Mouse (Mus musculus): Measurements from ENCODE around the gene Gm42906.
A peak's percentile ranks its signal among the peaks of the same experiment; 100 is the strongest.

The Gm42906 gene

DNA sequence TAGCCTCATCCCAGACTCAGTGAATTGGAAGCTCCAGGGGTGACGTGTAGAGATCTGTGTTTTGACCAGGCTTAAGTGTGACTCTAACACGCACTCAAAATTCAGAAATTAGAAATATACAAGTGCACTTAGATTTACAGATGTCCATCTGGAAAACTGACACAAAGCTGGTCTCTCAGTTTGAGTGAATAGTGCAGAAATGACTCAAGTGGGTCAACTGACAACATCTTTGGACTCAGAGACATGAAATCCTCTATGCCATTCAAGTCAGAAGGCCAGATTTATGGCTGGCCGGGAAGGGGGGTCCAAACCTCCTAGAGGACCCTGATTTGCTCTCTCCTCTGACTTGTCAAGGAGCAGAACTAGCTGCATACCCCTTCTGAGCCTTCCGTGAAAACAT lies 279.9 kb downstream of the Gm42906 start:
- no peak for DNase-seq (ENCODE audit: low spot score in 2 of 2)

DNA sequence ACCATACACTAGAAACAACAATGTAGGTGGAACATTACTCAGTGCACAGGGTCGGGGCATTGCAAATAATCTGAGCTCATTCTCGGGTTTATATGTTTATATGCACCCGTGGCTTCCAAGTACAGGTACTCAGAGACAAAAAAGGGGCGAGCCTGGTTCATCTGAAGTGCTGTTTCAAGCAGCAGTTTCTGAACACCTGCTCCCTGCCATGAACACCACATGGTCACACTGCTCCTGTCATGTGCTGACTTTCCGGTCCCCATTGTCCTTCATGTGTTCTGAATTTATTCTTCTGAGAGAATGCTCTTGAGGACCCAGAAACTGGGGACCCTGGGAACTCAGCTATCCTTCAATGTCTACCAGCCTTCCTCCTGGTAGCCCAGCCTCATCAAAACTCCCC lies 282.2 kb downstream of the Gm42906 start:
- DNase-seq (ENCODE audit: low spot score in 2 of 2), result no peak

DNA sequence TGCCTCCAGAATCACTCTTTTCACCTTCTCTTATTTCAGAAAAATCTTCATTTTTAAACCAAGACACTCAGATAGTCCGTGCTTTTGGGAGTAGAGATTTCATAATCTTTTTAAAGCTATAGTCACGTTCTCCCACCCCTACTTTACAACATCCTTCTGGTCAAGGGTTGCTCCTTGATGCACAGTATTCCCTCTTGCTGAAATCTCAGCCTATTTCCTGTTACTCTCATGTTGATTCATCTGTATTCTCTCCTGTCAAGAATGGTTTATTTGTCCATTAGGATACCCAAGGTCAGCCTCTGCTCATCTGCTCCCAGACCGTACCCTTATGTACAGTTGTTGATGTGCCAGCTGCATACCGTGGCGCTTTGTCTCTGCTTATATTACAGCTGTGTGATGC lies 284.0 kb downstream of the Gm42906 start:
- DNase-seq (ENCODE audit: low spot score in 2 of 2), result no peak

DNA sequence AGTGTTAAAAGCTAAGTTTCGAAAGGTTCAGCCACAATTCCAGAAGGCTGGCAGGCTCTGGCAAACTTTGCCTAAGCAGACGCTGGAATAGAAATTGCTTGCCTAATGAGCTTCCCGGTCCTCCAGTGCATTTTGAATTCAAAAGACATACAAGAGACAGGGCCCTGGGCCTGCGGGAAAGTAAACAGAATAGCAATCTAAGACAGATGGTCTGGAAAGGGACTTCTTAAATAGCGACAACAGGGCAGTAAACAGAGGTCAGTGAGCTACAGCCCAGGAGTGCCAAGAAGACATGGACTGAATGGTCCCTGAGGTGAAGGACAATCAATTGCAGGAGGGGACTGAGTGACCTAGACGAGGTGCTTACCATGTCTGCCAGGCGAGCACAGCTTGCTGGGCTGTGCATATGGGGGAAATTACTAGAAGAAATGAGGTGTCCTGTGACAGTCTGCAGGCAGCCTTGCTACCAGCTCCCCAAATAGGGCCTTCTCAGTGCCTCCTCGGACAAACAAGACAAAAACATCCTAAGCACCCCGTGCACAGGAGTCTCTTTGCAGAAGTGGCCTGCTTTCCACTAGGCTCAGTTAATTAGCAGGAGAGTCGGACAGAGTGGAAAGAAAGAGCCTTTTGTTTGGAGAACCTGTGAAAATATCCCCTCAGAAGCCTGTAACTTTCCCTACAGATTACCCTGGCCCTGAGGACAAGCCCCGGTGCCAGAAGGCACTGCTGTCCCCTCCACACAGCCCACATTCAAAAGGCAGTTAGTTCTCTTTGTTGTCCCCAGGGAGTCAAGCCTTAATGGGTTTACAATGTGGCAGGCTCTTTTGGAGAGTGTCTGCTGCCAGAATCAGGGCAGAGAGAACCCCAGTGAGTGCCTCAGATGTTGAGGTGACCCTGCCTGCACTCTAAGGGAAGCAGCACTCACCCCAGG lies 285.0 kb downstream of the Gm42906 start:
- DNase-seq (ENCODE audit: low spot score in 2 of 2), result peak in 1 of 2 experiments; percentile 23

DNA sequence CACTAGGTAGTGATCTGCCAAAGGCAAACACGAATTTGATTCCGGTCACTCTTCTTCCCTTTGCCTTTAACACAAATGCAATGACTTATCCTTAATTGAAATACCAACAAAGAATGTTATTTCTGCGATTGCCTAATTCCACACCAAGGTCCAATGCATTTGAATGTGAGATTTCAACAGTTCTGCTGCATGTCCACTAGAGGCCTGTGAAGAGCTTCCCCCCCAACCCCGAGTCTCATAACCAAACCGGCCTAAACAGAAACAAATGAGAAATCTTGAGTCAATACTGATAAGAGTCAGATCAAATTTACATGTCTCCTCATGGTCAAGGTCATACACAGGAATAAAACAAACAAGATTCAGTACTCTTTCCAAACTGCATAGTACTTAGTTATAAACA lies 285.7 kb downstream of the Gm42906 start:
- DNase-seq (ENCODE audit: low spot score in 2 of 2), result no peak

DNA sequence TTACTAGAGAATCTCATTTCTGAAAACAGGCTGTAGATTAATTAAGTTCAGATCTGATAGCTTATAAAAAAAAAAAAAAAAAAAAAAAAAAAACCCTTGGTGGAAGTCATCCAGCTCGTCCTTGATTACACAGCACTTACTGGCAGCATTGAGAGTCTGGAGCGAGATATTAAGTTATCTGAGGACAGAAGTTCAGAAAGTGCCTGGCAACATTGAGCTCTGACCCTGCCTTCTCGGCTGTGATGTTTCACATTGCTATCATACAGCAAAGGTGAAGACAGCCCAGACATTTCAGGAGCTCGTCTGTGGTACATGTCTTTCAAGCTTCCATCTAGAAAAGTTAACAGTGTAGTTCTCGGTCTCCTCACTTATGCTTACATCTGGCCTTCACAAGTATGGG lies 290.1 kb downstream of the Gm42906 start:
- DNase-seq (ENCODE audit: low spot score in 2 of 2), result no peak

DNA sequence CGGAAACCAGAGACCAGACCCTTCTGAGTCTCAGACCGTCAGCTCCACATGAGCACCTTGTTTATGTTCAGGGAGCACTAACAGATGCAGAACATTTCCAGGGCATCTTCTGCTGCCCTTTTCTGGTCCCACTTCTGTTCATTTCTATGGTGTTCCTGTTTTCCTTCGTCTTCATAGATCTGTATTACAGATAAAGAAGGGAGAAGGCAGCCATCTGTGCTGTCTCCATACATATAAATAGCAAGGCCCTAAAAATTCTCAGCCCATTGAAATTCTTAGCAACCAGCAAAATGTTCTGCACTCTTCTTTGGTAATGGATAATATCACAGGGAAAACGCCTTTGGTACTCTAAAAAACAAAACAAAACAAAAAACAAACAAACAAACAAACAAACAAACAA lies 290.7 kb downstream of the Gm42906 start:
- no peak for DNase-seq (ENCODE audit: low spot score in 2 of 2)

DNA sequence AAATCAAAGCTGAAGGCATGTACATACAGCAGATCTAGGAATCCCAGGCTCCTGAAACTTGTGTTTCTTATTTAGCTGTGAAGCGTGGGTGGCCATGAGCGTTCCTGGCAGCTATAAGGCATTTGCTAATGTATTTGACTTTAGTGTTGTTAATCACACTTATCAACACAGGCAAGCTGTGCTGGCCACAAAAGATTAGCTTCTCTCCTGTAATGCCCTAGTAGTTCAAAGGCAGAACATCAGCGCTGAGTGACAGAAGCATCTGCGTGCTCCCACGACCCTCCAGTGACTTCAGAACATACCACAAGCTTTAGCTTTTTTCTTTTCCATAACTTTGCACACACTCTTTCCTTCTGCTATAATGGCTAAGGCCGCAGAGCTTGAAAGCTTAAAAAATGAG lies 292.0 kb downstream of the Gm42906 start:
- no peak for DNase-seq (ENCODE audit: low spot score in 2 of 2)

DNA sequence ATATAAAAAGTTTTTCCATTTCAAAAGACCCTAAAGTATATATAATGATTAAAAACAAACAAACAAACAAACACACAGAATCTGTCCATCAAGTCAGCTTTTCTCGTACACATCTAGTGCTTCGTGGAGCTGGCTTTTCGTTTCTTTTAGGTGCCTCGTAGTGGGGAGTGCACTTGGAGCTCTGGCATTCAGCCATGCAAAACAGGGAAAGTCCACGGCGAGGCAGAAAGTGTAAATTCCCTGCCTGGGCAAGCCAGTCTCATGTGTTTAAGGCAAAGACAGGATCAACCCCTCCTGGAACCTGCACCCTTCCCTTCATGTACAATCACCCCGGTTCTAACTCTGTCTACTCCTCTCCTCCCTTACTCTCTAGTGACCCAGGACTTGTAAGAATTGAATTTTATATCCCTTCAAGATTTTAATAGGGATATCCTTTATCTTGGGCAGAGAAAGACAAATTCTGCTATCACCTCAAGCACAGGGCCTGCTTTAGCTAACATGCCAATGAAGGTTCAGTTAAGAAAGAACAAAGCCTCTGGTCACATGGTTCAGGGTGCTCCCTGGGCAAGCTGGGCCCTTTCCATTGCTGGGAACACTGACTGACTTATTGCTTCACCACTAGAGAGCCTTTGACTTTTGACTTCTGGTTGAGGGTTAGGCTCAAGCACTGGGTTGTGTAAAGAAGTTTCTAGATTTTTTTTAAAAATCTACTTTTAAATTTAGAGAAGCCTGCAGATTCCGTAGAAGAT lies 292.7 kb downstream of the Gm42906 start:
- no peak for DNase-seq (ENCODE audit: low spot score in 2 of 2)

DNA sequence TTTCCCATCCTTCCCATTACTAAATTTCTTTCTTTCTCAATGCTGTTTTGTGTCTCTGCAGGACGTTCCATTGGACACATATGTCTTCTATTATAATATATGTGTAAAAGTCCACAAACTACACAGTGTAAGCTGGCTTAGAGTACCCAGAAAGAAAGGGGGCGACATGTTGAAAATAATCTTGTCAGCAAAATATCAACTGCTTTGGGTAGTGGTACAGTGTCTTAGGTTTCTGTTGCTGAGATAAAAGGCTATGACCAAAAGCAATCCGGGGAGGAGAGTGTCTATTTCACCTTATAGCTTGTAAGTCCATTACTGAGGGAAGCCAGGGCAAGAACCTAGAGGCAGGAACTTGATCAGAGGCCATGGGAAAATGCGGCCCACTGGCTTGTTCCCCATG lies 293.8 kb downstream of the Gm42906 start:
- DNase-seq (ENCODE audit: low spot score in 2 of 2), result no peak

DNA sequence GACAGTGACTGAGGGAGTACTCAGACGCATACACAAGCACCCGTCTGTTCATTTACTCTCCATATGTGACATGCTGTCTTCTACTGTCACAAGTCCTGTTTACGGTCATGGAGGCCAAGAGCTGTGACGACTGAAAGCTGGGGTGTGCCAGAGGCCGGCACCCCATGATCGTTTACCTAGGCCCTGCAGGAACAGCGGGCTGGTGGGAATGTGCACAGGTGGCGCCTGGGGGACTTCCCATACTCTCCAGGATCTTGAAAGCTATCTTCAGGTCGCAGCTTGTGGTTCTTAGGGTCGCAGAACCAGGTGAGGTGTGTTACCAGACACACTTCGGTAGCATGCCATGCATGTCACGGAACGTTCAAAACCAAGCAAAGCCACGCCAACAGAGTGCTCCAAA lies 294.2 kb downstream of the Gm42906 start:
- no peak for DNase-seq (ENCODE audit: low spot score in 2 of 2)

DNA sequence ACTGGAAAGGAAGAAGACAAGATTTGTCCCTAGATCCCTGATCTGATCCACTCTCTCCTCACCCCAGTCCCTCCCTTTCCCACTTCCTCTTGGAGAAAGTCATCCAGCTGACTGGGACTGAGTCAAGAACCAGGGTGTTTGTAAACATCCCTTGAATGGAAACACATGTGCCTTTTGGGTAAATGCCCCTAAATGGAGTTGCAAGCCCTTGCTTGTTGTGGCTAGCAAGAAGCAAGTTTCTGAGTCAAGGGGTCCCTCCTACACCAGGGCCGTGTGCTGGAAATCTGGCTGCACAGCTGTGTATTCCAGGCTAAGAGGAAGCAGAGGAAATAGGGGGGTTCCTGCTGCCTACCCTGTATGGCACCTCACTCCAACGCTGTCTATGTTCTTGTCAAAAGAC lies 298.2 kb downstream of the Gm42906 start:
- DNase-seq (ENCODE audit: low spot score in 2 of 2), result no peak

DNA sequence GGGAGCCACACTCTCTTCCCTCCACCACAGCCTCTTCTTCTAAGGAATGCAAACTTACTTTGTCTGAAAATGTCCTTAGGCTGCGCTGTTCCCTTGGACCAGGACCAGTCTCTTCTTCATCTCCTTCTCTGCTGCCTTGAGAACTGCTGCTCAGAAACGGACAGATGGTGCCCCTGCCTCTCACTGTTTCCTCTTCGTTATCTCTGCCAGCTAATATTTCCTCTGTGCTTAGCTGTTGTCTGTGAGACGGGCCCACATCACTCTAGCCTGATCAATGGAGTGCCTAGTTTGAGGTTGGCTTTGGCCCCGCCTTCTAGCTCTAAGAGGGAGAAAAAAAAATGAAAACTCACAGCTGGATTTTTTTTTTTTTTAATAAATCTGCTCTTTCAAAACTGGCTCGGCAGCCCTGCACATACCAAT lies 300.7 kb downstream of the Gm42906 start:
- no peak for DNase-seq (ENCODE audit: low spot score in 2 of 2)

DNA sequence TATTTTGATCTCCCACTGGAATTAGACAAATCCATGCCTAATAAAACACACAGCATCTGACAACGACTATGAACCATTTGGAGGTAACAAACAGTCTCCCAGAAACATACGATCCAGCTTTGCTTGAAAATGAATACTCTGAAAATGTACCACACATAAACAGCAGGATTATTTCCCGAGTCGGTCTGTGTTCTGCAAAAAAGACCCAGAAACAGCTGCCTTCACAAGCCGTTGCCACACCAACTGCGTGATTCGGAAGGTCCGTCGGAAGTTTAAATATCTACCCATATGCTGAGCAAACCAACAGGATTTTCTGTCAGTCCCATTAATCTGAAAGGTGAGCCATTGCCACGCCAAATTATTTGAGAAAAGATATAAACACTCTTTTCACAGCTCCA lies 301.4 kb downstream of the Gm42906 start:
- no peak for DNase-seq (ENCODE audit: low spot score in 2 of 2)

DNA sequence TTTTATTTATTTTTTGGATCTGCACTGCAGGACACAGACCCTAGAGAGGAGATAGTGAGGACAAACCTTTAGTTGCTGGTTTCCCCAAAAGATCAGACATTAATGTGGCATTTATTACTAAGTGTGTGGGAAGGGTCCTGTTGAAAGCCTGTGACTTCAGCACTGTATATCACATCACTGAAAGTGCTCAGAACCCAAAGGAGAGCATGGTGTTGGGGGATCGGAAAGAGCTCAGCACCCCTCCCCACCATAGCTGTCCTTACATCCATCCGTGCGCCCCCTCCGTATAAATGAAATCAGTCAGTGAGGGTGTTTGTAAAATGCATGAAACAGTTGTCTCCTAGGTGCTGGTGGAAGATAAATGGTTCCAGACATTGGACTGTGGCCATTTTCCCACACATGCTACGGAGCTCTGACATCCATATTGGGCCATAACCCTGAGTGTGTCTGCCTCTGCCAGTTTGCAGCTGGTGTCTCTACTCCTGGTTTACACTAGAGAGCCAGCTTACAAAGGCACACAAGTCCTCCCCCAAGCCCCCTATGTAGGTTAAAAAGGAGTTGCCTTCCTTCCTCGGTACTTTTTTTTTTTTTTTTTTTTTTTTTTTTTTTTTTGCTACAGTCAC lies 301.9 kb downstream of the Gm42906 start:
- DNase-seq (ENCODE audit: low spot score in 2 of 2), result no peak

DNA sequence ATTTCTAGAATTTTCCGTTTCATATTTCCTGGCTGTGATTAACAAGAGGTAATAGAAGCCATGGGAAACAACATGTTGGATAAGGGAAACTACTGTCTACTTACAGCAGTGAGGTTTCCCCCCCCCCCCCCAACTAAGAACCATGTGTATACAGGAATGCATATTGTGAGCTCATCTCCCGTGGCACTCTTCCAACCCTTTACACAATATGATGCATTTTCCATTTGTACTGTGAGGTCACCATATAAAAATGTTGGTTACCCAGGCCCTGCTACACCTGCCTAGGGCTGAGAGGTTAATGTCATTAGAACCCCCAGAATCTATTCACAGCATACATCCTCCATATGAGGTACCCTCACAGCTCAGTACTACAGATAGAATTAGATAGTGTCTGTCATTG lies 310.1 kb downstream of the Gm42906 start:
- DNase-seq (ENCODE audit: low spot score in 2 of 2), result no peak

DNA sequence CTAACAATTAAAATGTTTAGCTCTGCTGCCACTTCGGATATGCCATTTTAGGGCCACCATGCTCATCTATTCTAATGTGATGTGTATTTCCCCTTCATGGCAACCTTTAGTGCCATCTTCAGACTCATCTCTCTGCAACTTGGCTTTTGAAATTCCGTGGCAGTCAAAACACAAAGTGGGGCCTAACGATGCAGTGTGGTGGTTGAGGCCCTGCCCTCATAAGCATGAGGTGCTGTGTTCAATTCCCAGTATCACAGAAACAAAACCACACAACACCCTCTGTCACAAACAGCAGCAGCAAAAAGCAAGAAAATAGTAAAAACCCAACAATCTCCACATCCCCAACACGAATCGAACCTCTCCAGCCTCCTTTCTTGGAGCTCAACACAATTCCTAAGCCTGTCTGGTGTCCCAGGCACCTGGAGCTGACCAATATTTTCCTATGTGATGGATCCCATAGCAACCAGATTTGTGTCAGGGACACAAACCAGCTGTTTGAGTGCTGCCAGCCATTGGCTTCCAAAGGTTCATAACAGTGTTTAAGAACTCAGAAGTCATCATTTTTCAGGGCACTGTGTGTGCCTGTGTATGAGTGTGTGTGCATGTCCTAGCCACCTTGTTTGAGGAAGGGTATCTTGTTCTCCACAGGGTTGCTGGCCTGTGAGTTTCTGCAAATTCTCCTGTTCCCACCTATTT lies 311.6 kb downstream of the Gm42906 start:
- no peak for DNase-seq (ENCODE audit: low spot score in 2 of 2)

DNA sequence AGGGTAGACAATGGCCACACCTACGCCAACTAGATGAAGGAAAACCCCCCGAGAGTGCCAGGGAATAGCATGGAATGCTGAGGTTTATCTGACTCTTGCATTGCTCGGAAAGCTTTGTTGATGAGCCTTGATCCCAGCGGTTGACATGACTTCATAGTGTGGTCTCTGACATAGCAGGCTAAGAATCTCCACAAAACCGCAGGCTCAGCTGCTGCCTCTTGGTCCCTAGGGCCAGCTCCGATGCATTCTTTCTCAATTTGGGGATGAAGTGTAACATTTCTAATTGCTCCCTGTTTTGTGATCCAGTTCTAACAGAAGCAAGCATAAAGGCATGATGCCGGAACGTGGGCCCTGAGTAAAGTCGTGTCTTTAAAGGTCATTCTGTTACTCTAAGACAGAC lies 315.2 kb downstream of the Gm42906 start:
- no peak for DNase-seq (ENCODE audit: low spot score in 2 of 2)

DNA sequence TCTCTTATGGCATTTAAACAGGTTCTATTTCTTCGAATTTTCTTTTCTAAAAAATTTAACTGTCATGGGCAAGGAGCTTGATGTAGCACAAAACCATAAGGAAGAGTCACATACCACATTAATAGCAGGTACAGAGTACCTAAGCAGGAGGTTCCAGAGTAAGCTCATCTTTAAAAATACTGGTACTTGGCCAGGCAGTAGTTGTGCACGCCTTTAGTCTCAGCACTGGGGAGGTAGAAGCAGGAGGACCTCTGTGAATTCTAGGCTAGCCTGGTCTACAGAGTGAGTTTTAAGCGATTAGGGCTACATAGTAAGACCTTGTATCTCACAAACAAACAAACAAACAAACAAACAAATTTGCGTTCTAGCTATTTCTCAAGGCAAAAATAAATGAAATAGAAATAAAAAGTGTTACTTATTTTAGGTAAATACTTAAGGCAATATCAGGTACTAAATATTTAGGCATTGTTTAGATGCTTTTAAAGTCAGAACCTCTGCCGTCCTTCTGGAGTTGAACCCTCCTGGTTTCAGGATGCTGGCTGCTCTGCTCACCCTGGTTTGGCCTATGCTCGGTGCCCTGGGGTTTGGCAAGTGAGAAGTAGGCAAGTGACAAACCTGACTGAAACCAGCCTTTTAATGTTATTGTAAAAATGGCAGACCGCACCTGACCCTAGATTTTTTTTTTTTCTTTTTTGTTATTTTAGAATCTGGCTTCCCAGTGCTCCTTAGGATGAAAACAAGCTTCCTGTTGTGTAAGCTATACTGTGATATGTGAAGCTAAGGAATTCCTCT lies 316.7 kb downstream of the Gm42906 start:
- no peak for DNase-seq (ENCODE audit: low spot score in 2 of 2)

DNA sequence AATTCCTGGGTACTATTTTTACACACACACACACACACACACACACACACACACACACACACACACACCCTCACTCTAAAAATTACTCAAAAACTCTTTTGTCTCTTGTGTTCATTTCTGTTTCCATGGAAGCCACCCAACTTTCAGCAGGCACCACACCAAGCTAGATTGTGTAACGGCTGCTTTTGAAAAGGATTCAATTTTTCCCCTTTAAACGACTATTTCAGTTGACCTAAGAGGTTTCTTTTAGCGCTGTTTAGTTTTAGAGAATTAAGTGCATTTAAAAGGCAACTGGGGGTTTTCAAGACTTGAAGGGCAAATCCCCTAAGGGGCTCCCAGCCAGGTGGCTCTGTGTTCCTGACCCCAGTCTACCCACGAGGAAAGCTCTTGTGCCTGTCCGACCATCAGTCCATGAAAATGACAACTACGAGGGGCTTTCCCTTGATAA lies 317.5 kb downstream of the Gm42906 start:
- DNase-seq (ENCODE audit: low spot score in 2 of 2), result peak in 1 of 2 experiments; percentile 34

DNA sequence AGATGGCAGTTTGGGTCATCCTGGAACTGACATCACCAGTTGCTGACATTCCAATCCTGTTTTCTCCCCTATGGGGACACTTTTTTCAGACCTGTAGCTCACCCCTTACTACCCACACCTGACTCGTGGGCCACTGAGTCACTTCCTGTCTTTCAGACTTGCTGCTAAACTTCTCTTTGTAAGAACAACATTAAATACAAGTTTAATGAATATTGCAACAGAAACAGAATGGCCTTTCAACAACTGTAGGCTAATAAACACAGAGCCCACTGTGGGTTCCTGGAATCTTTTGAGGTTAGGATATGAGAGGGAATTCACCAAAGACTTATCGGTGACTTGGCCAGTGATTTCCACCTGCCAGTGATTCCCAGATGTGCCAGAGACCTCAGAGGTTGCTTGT lies 318.1 kb downstream of the Gm42906 start:
- DNase-seq (ENCODE audit: low spot score in 2 of 2), result no peak

All from frontal cortex, postnatal 10 days (tissue).